Mouse (Mus musculus) hindbrain, embryonic 16.5 days (tissue): Measurements from ENCODE around the gene Grik3. TPM values are rescaled to one million over a fixed set of nuclear protein-coding genes. Genes with fewer than 3 reads are reported as not detected.

Source experiments
- ATAC-seq: fragments of 200-750 bp; cut with Nextera tagmentation; 2 replicates; pipeline ENCODE4 v1.8.0; 2017; ENCODE audit warnings: moderate TSS enrichment, moderate library complexity
- H3K27ac ChIP-seq: fragments of 300-500 bp; sonication (generic); 2 replicates; pipeline ENCODE4 v1.5.1; 2014; ENCODE audit warnings: low read depth, mild to moderate bottlenecking, control low read depth, low read length, moderate library complexity
- H3K27me3 ChIP-seq: fragments of 300-500 bp; sonication (generic); replicated peaks from 2 replicates; pipeline ENCODE4 v1.6.1; 2014; ENCODE audit warnings: low read length; ENCODE audit not compliant: control insufficient read depth, insufficient read depth
- H3K36me3 ChIP-seq: fragments of 300-500 bp; sonication (generic); 2 replicates; pipeline ENCODE4 v1.6.1; 2014; ENCODE audit warnings: mild to moderate bottlenecking, low read length, moderate library complexity, mixed read lengths; ENCODE audit not compliant: control insufficient read depth, insufficient read depth
- H3K4me1 ChIP-seq: fragments of 300-500 bp; sonication (generic); 2 replicates; pipeline ENCODE4 v1.6.1; 2014; ENCODE audit warnings: low read depth, low read length; ENCODE audit not compliant: control insufficient read depth, insufficient read depth
- H3K4me2 ChIP-seq: fragments of 300-500 bp; sonication (generic); 2 replicates; pipeline ENCODE4 v1.6.1; 2014; ENCODE audit warnings: mild to moderate bottlenecking, low read length, control low read depth, moderate library complexity
- H3K4me3 ChIP-seq: fragments of 300-500 bp; sonication (generic); 2 replicates; pipeline ENCODE4 v1.5.1; 2014; ENCODE audit warnings: mild to moderate bottlenecking, low read length, control low read depth, moderate library complexity
- H3K9ac ChIP-seq: fragments of 300-500 bp; sonication (generic); 2 replicates; pipeline ENCODE4 v1.6.1; 2014; ENCODE audit warnings: low read depth, mild to moderate bottlenecking, control low read depth, low read length, moderate library complexity
- H3K9me3 ChIP-seq: fragments of 300-500 bp; sonication (generic); 2 replicates; pipeline ENCODE4 v1.6.1; 2014; ENCODE audit warnings: mild to moderate bottlenecking, low read length, moderate library complexity; ENCODE audit not compliant: control insufficient read depth
- WGBS: fragments of 180-500 bp; shearing (Covaris S2); extraction: QIAGEN DNeasy Blood & Tissue Kit; methylation state at CpG from one replicate; pipeline ENCODE4 v1.1.7; 2014; 5-methylcytosine and 5-hydroxymethylcytosine counted together
- polyA plus RNA-seq: library from polyadenylated mRNA; unstranded; fragments of >200 nt; fragmentation: Nextera tagmentation; extraction: Ambion mirVana; gene quantifications from 2 replicates; pipeline ENCODE4 v1.2.1, GENCODE M21; 2015

The Grik3 gene
- polyA plus RNA-seq, 1 experiment from 2014 or later, result 5.5 TPM

- 73% methylated on average over 3 of the region's 3 CpGs for WGBS
- no peak overlapping the region for H3K4me3 ChIP-seq
- H3K9me3 ChIP-seq, result no peaks in the 10 kb centered on the region
- peak; percentile 24; the same call in 1 of the 2 replicates for ATAC-seq
- H3K9ac ChIP-seq, result no peak overlapping the region
- no peaks in the 10 kb centered on the region for H3K36me3 ChIP-seq
- H3K27me3 ChIP-seq, result 0 out of 2 replicates have a peak, but pooled peaks cover 2% of the 10 kb centered on the region
- H3K4me2 ChIP-seq, result no peak overlapping the region
- no peak overlapping the region for H3K27ac ChIP-seq
- H3K4me1 ChIP-seq, result peaks cover 19% of the 10 kb centered on the region
Observed at GRCm38 (mm10) chr4:125584676-125585075, 94.2 kb downstream of the Grik3 start.

- Histone ChIP-seq H3K4me1 (peaks cover 33% of the 10 kb centered on the region), H3K4me2 (no peak overlapping the region), H3K27ac (no peak overlapping the region), H3K9ac (no peak overlapping the region), H3K27me3 (0 out of 2 replicates have a peak, but pooled peaks cover 2% of the 10 kb centered on the region), H3K9me3 (no peaks in the 10 kb centered on the region), H3K4me3 (no peak overlapping the region), H3K36me3 (no peaks in the 10 kb centered on the region)
- 18% methylated on average over 12 of the region's 12 CpGs for WGBS
- no peak for ATAC-seq
Observed at GRCm38 (mm10) chr4:125587577-125587976, 97.1 kb downstream of the Grik3 start.

GRCm38 (mm10) chr4:125590241-125590919 is 99.9 kb downstream of the Grik3 start:
- ATAC-seq, result peak; percentile 32; the same call in 1 of the 2 replicates
- H3K4me1 ChIP-seq, result peaks cover 41% of the 10 kb centered on the region
- H3K36me3 ChIP-seq, result no peaks in the 10 kb centered on the region
- 9% methylated on average over 14 of the region's 14 CpGs for WGBS
- no peak overlapping the region for H3K4me3 ChIP-seq
- H3K27me3 ChIP-seq, result 0 out of 2 replicates have a peak, but pooled peaks cover 2% of the 10 kb centered on the region
- H3K27ac ChIP-seq, result no peak overlapping the region
- H3K4me2 ChIP-seq, result no peak overlapping the region
- H3K9me3 ChIP-seq, result no peaks in the 10 kb centered on the region
- peak overlapping the region; percentile 37; the same call in 1 of the 2 replicates for H3K9ac ChIP-seq

- no peaks in the 10 kb centered on the region for H3K9me3 ChIP-seq
- H3K27ac ChIP-seq, result no peak overlapping the region
- no peaks in the 10 kb centered on the region for H3K36me3 ChIP-seq
- H3K4me3 ChIP-seq, result no peak overlapping the region
- peaks cover 41% of the 10 kb centered on the region for H3K4me1 ChIP-seq
- whole genome bisulfite sequencing, result 44% methylated on average over 4 of the region's 4 CpGs
- no peak for ATAC-seq
- no peak overlapping the region for H3K9ac ChIP-seq
- H3K4me2 ChIP-seq, result no peak overlapping the region
- 0 out of 2 replicates have a peak, but pooled peaks cover 2% of the 10 kb centered on the region for H3K27me3 ChIP-seq
Observed at GRCm38 (mm10) chr4:125592663-125593062, 102.2 kb downstream of the Grik3 start.

GRCm38 (mm10) chr4:125595011-125595410 is 104.5 kb downstream of the Grik3 start:
- Histone ChIP-seq H3K9ac (no peak overlapping the region), H3K36me3 (no peaks in the 10 kb centered on the region), H3K4me1 (peaks cover 27% of the 10 kb centered on the region), H3K27me3 (no peaks in the 10 kb centered on the region), H3K4me2 (no peak overlapping the region), H3K27ac (no peak overlapping the region), H3K4me3 (no peak overlapping the region), H3K9me3 (no peaks in the 10 kb centered on the region)
- ATAC-seq, result no peak
- 82% methylated on average over 9 of the region's 9 CpGs for WGBS

GRCm38 (mm10) chr4:125598677-125599076 is 108.2 kb downstream of the Grik3 start:
- Histone ChIP-seq H3K4me1 (peaks cover 21% of the 10 kb centered on the region), H3K27me3 (no peaks in the 10 kb centered on the region), H3K36me3 (no peaks in the 10 kb centered on the region), H3K9ac (no peak overlapping the region), H3K4me2 (no peak overlapping the region), H3K27ac (no peak overlapping the region), H3K4me3 (no peak overlapping the region), H3K9me3 (no peaks in the 10 kb centered on the region)
- no peak for ATAC-seq
- WGBS, result 50% methylated on average over 10 of the region's 10 CpGs

- Histone ChIP-seq H3K9me3 (no peaks in the 10 kb centered on the region), H3K27ac (no peak overlapping the region), H3K4me1 (peaks cover 20% of the 10 kb centered on the region), H3K9ac (no peak overlapping the region), H3K36me3 (no peaks in the 10 kb centered on the region), H3K4me2 (no peak overlapping the region), H3K4me3 (no peak overlapping the region), H3K27me3 (no peaks in the 10 kb centered on the region)
- 56% methylated on average over 3 of the region's 3 CpGs for WGBS
- ATAC-seq, result no peak
Observed at GRCm38 (mm10) chr4:125599510-125600005, 109.1 kb downstream of the Grik3 start.

- Histone ChIP-seq H3K36me3 (no peaks in the 10 kb centered on the region), H3K4me3 (no peak overlapping the region), H3K4me1 (peaks cover 19% of the 10 kb centered on the region), H3K9me3 (no peaks in the 10 kb centered on the region), H3K27me3 (no peaks in the 10 kb centered on the region), H3K9ac (peak overlapping the region; percentile 9), H3K4me2 (no peak overlapping the region), H3K27ac (no peak overlapping the region)
- 49% methylated on average over 8 of the region's 8 CpGs for WGBS
- ATAC-seq, result 0 out of 2 replicates have a peak, but pooled peaks have one; percentile 31
Observed at GRCm38 (mm10) chr4:125600642-125601041, 110.1 kb downstream of the Grik3 start.

- H3K27me3 ChIP-seq, result no peaks in the 10 kb centered on the region
- no peaks in the 10 kb centered on the region for H3K36me3 ChIP-seq
- no peak overlapping the region for H3K9ac ChIP-seq
- H3K27ac ChIP-seq, result no peak overlapping the region
- ATAC-seq, result no peak
- H3K4me3 ChIP-seq, result no peak overlapping the region
- WGBS, result 47% methylated on average over 3 of the region's 3 CpGs
- H3K9me3 ChIP-seq, result no peaks in the 10 kb centered on the region
- no peak overlapping the region for H3K4me2 ChIP-seq
- peaks cover 19% of the 10 kb centered on the region for H3K4me1 ChIP-seq
Observed at GRCm38 (mm10) chr4:125601301-125601700, 110.8 kb downstream of the Grik3 start.
